Mouse (Mus musculus) liver, adult 2 months (tissue): ENCODE data around the gene Cacna1c.

Experiments used
- CTCF ChIP-seq: fragments of 200-500 bp; IDR thresholded peaks from 2 replicates; pipeline ENCODE4 v1.5.1; 2011; ENCODE audit warnings: low read depth, low read length, control low read depth
- POLR2A ChIP-seq: fragments of 200-500 bp; IDR thresholded peaks from 2 replicates; pipeline ENCODE4 v1.6.1; 2011; ENCODE audit warnings: low read length, control low read depth; ENCODE audit not compliant: insufficient read depth; ENCODE audit errors: extremely low read depth

DNA sequence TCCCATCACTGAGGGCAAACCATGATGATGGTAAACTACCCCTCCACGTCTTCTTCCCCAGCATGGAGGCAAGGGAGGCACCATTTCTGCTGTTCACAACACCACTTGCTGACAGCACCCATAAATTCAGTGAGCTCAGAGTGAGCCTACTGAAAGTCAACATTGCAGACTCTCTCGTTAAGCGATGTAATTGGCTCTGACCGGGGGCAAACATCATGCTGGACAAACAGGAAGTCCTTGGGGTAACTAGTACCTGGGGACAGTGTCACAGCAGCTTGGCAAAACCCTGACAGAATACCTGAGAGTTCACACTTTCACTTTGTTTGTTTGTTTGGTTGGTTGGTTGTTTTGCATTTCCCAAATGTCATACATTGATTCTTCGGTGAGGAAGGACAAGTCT, 131.3 kb downstream of the Cacna1c start:
- no peak for TF ChIP-seq CTCF
- no peak for TF ChIP-seq POLR2A
